Mouse (Mus musculus): ENCODE measurements at regions not wholly inside any gene's neighbourhood (a gene's known extent, or its start where the extent isn't known, plus 50 kb on each side); places are given as distances from the start of the nearest gene placed in this dataset.
A peak's percentile ranks its signal among the peaks of the same experiment; 100 is the strongest.
"Not testable (repeated sequence)": the region's sequence is repeated elsewhere in the genome, so short reads cannot be mapped to it uniquely, and the experiment has no call there.

- ATAC-seq (ENCODE audit: low TSS enrichment): no peak
Measured at GRCm38 (mm10) chr7:73608804-73609275, 67.2 kb upstream of the Chd2 start.

- no peak for ATAC-seq (ENCODE audit: low TSS enrichment)
Measured at GRCm38 (mm10) chr7:73608070-73608803, 66.6 kb upstream of the Chd2 start.

GRCm38 (mm10) chr7:73607450-73608005 lies 65.9 kb upstream of the Chd2 start:
- no peak for ATAC-seq (ENCODE audit: low TSS enrichment)

- ATAC-seq (ENCODE audit: low TSS enrichment): peak; percentile 87
Measured at GRCm38 (mm10) chr7:73606677-73607449, 65.2 kb upstream of the Chd2 start.

GRCm38 (mm10) chr7:73604597-73604996 lies 63.0 kb upstream of the Chd2 start:
- ATAC-seq (ENCODE audit: low TSS enrichment): no peak

- ATAC-seq (ENCODE audit: low TSS enrichment): no peak
Measured at GRCm38 (mm10) chr7:73602815-73603551, 61.4 kb upstream of the Chd2 start.

GRCm38 (mm10) chr7:73601336-73601735 lies 59.7 kb upstream of the Chd2 start:
- ATAC-seq (ENCODE audit: low TSS enrichment): no peak

GRCm38 (mm10) chr7:73600776-73601175 lies 59.1 kb upstream of the Chd2 start:
- no peak for ATAC-seq (ENCODE audit: low TSS enrichment)

- ATAC-seq (ENCODE audit: low TSS enrichment): not testable (repeated sequence)
Measured at GRCm38 (mm10) chr7:73600003-73600385, 58.4 kb upstream of the Chd2 start.

GRCm38 (mm10) chr7:73599354-73600002 lies 57.8 kb upstream of the Chd2 start:
- ATAC-seq (ENCODE audit: low TSS enrichment): no peak

GRCm38 (mm10) chr7:73597968-73598367 lies 56.3 kb upstream of the Chd2 start:
- ATAC-seq (ENCODE audit: low TSS enrichment): no peak

GRCm38 (mm10) chr7:73596866-73597840 lies 55.5 kb upstream of the Chd2 start:
- 0 out of 2 replicates have a peak, but pooled peaks have one; percentile 10 for ATAC-seq (ENCODE audit: low TSS enrichment)

GRCm38 (mm10) chr7:73596415-73596814 lies 54.8 kb upstream of the Chd2 start:
- no peak for ATAC-seq (ENCODE audit: low TSS enrichment)

GRCm38 (mm10) chr7:73595860-73596259 lies 54.2 kb upstream of the Chd2 start:
- peak; percentile 11; the same call in 1 of the 2 replicates for ATAC-seq (ENCODE audit: low TSS enrichment)

GRCm38 (mm10) chr7:73595140-73595825 lies 53.7 kb upstream of the Chd2 start:
- ATAC-seq (ENCODE audit: low TSS enrichment): peak; percentile 76

- no peak for ATAC-seq (ENCODE audit: low TSS enrichment)
Measured at GRCm38 (mm10) chr7:73594492-73595139, 53.0 kb upstream of the Chd2 start.

- ATAC-seq (ENCODE audit: low TSS enrichment): no peak
Measured at GRCm38 (mm10) chr7:73593645-73594385, 52.2 kb upstream of the Chd2 start.

- no peak for ATAC-seq (ENCODE audit: low TSS enrichment)
Measured at GRCm38 (mm10) chr7:73592857-73593256, 51.2 kb upstream of the Chd2 start.

Data from frontal cortex, adult (tissue).